Mouse (Mus musculus): ENCODE results near the gene Dab2ip.

The Dab2ip gene

GRCm38 (mm10) chr2:35747371-35748035 is 189.4 kb downstream of the Dab2ip start:
- no peak for DNase-seq (ENCODE audit: low spot score in 2 of 2)

GRCm38 (mm10) chr2:35750533-35751141 is 192.6 kb downstream of the Dab2ip start:
- no peak for DNase-seq (ENCODE audit: low spot score in 2 of 2)

- DNase-seq (ENCODE audit: low spot score in 2 of 2) = no peak
Measured at GRCm38 (mm10) chr2:35751781-35752505, 193.9 kb downstream of the Dab2ip start.

GRCm38 (mm10) chr2:35756467-35756866 is 198.4 kb downstream of the Dab2ip start:
- DNase-seq (ENCODE audit: low spot score in 2 of 2) = no peak

GRCm38 (mm10) chr2:35760352-35760751 is 202.3 kb downstream of the Dab2ip start:
- DNase-seq (ENCODE audit: low spot score in 2 of 2) = no peak

GRCm38 (mm10) chr2:35760867-35761266 is 202.8 kb downstream of the Dab2ip start:
- no peak for DNase-seq (ENCODE audit: low spot score in 2 of 2)

- DNase-seq (ENCODE audit: low spot score in 2 of 2) = no peak
Measured at GRCm38 (mm10) chr2:35761458-35761857, 203.4 kb downstream of the Dab2ip start.

GRCm38 (mm10) chr2:35763818-35764217 is 205.8 kb downstream of the Dab2ip start:
- DNase-seq (ENCODE audit: low spot score in 2 of 2) = no peak

- no peak for DNase-seq (ENCODE audit: low spot score in 2 of 2)
Measured at GRCm38 (mm10) chr2:35764328-35764727, 206.3 kb downstream of the Dab2ip start.

- no peak for DNase-seq (ENCODE audit: low spot score in 2 of 2)
Measured at GRCm38 (mm10) chr2:35767834-35768537, 209.9 kb downstream of the Dab2ip start.

- DNase-seq (ENCODE audit: low spot score in 2 of 2) = no peak
Measured at GRCm38 (mm10) chr2:35768538-35769238, 210.6 kb downstream of the Dab2ip start.

GRCm38 (mm10) chr2:35769398-35769797 is 211.3 kb downstream of the Dab2ip start:
- no peak for DNase-seq (ENCODE audit: low spot score in 2 of 2)

- no peak for DNase-seq (ENCODE audit: low spot score in 2 of 2)
Measured at GRCm38 (mm10) chr2:35770541-35770940, 212.5 kb downstream of the Dab2ip start.

GRCm38 (mm10) chr2:35775651-35776055 is 217.6 kb downstream of the Dab2ip start:
- DNase-seq (ENCODE audit: low spot score in 2 of 2) = no peak

GRCm38 (mm10) chr2:35776935-35777334 is 218.9 kb downstream of the Dab2ip start:
- DNase-seq (ENCODE audit: low spot score in 2 of 2) = no peak

- no peak for DNase-seq (ENCODE audit: low spot score in 2 of 2)
Measured at GRCm38 (mm10) chr2:35779266-35779665, 221.2 kb downstream of the Dab2ip start.

Data from urinary bladder, postnatal 36 days (tissue).